Mouse (Mus musculus) urinary bladder, postnatal 10 days (tissue): ENCODE measurements around the gene Ap5z1.

Experiments used
- DNase-seq: peaks from one replicate; pipeline ENCODE4 v3.0.0; 2022; ENCODE audit warnings: low spot score

Ap5z1 gene

DNA sequence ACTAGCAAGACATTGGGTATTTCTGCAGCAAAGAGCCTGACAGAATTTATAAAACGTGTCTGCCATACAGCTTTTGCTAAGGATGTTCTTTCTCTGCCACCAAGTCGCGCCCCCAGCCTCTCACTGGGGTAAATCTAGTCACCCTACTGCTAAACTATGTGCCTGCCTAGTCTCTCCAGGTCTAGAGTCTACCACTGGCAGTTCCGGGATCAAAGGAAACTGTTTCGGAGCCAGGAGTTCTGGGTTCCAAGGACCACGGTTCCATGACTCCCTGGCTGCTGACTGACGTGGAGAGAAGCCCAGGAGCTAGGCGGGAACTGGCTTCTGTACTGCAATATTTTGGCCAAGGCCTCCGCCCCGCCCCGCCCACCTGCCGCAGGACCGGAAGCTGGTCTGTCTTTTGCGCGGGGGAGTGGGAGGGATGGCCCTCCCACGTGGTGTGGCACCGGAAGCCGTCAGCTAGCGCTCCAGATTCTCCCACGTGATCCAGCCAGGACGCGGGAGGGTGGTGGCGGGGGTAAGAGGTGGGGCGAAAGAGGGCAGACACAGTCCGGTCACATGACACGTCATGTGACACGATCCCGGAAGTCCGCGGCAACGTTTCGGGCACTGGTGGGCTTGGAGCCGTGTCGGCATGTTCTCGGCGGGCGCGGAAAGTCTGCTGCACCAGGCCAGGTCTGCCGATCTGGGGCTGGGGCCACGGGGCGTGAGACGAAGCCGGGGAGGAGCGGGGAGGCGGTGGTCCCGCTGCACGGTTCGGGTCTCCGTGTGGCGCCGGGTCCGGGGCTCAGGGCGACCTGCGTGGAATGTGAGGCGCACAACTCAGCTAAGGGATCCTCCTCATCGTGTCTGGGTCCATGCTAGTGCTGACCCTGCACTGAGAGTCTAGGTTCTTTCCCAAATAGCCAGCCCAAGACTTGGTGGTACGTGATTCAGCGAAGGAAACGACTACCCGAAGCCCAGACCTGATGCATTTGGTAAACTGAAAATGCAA is at the start of gene Ap5z1:
Ap5z1 (plus strand) TSS at position 484 of the 994 bp plus-strand sequence.
- DNase-seq = peak; percentile 84

DNA sequence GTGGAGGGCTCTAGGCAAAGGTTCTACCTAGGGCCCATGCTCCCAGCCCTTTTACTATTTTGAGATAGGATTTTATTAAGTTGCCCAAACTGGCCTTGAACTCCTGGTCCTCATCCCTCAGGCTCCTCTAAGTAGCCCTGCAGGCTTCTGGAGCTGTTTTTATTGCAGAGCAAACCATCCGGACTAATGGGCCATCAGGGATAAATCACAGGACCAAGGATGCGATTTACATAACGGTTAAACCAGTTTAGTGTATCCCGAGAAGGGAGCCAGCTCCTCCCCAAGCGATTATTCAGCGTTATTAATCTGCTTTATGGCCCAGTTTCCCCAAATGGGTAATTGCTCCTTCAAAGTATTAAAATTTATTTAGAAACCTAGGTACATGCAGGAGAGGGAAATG is 48.3 kb upstream of the Ap5z1 start:
- no peak for DNase-seq

DNA sequence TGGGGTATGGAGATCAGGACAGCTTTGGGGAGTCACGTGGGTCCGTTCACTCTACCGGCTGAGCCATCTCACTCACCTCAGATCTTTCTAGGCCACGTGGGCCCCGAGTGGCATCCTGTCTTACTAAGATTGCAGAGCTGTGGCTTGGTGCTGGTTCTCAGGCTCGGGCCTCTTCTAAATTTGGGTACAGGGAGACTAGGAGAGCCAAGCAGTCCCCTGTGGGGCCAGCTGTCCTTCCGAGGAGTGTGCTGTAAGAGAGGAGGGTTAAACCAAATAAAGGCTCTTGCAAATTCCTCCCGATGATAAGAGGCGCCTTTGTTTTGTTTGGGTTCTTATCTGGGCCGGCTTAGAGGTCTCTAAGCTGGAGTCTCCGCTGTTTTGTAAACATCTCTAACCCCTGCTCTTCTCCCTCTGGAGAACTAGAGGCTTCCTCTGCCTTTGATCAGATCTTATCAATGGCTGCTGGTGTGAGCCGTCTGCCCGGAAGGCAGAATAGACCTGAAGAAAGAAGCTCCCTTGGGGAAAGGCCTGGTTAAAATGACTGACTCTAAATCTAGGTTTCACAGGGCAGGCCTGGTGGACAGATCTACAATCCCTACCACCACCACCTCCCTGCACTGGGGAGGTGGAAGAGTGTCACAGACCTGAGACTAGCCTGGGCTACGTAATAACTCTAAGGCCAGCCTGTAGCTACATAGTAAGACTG is 47.5 kb upstream of the Ap5z1 start:
- DNase-seq = no peak

DNA sequence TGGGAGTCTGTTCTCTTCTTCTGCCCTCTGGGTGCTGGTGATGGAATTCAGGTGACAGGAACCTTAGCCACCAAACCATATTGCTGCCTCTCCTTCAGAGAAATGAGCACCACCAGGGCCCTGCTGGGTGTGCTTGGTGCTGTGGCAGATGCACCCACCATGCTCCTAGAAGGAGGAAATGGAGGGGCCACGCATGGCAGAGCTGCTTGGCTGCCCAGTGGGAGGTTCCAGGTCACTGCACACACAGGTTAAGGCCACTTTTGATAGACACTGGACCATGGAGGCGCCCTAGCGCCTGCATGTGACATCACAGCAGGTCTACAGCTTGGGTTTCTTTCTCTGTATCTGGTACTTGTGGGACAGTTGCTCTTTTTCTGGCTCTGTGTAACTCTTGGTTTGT is 46.6 kb upstream of the Ap5z1 start:
- no peak for DNase-seq

DNA sequence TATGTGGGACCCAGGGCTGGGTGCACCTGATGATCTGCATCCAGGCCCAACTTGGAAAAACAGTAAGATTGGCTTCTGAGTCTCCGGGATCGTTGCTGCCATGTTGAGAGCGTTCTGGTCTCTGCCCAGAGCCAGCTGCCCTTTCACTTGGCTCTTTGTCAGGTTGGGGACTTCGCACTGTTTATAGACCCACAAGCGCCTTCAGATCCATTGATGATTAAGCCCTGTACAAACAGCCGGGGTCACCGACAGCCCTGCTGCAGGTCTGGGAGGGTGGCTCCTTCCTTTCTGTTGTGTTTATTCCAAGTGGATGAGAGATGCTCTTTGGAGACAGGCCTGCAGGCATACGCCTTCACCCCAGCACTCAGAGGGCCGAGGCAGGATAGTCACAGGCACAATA is 45.9 kb upstream of the Ap5z1 start:
- no peak for DNase-seq

DNA sequence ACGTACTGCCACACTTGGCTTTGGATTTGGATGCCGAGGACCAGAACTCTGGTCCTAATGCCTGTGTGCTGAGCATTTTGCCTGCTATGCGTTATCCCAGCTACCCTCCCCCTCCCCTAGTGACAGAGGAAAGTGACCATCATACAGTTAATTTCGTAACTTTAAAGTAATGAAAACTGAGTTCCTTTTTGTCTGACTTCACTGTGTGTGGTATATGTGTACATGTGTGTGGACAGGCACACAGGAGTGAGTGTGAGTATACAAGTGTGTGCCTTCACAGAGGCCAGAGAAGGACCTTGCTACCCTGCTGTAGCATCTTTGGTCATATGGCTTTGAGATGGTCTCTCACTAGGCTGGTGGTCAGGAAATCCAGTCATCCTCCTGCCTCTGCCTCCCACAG is 45.3 kb upstream of the Ap5z1 start:
- no peak for DNase-seq

DNA sequence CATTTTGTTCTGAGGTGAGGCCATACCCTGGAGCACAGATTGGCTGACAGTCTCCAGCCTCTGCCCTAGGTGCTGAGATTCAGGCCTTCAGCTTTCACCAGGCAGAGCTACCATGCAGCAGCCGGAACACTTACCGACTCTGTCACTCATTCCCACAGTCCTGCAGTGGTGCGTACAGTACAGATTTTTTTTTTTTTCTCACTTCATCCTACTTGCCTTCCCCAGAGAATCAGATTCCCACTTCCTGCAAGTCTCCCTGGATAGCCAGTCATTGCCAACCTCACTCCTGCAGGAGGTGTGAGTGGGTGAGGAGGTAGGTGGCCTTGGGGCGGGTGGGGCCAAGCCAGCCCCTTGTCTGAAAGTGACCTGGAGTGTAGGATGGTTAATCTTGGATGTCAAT is 43.4 kb upstream of the Ap5z1 start:
- no peak for DNase-seq

DNA sequence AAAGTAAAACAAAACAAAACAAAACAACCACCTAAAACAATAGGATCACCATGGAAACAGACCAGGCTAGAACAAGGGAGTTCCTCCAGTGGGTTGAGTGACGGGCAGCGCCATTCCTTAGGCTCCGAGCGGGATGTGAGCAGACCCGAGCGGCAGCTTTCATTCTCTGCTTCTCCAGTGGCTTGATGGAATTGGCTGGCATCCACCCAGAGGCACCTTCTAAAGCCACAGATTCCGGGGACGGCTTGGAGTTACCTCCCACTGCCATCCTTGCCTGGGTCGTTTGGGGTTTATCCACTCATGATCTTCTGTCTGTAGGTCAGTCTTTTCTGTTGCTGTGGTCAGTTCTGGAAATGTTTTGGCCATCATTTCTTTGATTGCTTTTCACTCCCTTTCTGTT is 42.8 kb upstream of the Ap5z1 start:
- DNase-seq = no peak

DNA sequence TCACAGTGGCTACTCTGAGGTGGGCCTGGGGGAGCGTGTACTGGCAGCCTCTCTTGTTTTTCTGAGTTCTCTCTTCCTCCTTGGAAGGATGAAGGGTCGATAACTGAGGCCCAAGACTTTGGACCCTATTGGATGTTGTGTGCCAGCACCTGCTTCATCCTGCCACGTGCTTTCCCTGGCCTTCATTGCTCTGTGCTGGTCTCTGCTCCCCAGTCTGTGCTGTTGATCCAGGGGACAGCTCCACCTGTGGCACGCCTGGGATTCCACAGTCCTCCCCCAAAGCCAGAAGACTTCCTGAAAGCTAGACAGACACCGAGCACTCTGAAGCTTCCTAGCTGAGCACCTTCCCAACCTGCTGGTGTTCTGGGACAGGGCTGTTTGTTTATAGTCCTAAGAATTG is 41.9 kb upstream of the Ap5z1 start:
- DNase-seq = no peak

DNA sequence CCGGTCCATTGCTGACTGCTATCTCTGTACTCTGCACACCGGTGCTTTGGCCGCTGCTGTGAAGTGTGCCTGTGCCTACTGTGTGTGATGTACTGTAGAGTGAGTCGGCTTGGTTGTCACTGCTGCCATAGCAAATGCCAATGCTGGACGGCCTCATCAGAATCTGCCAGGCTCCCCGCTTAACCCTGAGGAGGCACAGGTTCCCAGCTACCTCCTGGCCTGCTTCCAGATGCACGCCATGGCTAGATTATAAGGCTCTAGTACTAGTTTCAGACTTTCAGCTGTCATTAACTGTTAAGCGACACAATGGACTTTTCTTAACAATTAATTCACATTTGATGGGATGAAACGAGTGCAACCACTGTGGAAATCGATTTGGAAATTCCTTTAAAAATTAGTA is 40.6 kb upstream of the Ap5z1 start:
- DNase-seq = no peak

DNA sequence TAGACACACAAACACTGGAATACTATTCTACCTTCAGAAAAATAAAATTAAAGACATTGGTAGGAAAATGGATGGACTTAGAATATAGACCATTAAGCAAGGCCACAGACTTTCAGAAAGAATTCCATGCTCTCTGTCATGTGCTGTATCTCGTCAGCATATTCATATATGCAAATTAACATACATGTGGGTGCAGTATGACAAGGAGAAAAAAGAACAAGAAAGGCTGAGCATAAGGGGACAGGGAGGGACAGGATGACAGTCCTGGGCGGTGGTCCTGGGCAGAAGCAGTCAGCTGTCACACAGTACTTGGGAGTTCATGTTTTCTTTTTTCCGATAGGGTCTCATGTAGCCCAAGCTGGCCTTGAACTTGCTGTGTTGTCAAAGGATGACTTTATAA is 40.0 kb upstream of the Ap5z1 start:
- DNase-seq = no peak

DNA sequence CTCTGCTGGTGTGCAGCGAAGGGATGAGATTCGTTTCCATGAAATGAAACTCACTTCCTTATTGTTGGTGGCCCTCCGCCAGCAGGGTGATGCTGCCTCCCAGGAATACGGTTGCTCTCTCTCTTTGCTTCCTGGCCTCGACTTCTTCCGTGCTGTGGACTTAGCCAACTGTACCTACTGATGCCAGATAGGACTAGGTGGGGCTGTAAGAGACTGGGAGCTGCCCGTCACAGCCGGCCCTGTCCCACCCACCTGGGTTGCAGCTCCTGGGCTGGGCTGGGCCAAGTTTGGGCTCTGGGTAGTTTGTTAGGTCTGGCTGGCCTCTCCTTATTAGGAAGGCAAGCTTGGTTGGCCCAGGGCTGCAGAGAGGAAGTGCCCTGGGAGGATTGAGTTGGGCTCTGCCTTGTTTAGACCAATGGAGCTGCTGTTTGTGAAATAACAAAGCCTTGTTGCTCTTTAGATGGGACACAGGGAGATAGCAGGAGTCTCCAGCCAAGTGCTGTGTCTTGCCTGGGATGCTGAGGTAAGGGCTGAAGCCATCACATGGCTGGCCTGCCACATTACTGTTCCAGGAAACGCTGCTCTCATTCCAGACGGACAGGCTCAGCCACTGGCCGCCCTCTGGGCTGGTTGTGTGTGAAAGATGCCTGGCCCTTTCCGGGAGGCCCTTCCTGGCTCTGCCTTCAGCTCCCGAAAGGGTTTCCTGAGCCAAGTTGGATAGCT is 39.0 kb upstream of the Ap5z1 start:
- peak; percentile 26 for DNase-seq

DNA sequence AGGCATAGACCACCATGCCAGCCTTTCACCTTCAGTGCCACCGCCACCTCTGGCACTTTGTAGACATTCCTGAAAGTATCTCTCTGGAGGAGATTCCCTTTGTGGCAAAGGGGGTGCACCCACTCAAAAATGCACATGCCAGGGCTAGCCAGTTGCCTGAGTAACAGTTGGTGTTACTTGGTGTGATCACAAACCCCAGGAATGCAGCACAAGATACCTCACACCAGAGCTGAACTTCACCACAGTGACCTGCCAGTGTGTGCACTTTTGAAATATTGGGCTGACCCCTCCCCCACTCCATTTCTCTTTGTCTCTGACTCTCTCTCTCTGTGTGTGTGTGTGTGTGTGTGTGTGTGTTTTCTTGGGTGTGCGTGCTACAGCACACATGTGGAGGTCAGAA is 37.3 kb upstream of the Ap5z1 start:
- DNase-seq = no peak

DNA sequence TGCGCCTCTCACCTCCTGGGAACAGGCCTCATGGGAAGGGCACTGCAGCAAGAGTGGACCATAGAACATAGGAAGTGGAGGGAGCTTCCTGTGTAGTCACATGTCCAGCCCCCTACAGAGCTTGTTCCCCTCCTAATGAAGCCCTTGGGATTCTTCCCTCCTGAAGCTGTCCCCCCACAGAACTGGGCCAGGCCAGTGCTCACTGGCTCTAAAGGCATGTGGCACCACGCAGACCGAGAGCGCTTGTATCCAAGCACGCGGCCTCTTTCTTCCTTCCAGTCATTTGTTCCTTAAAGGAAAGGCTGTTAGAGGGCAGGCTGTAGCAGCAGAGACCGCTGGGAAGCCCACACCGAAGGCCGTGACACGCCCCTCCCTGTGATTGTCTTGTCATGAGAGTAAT is 35.9 kb upstream of the Ap5z1 start:
- no peak for DNase-seq

DNA sequence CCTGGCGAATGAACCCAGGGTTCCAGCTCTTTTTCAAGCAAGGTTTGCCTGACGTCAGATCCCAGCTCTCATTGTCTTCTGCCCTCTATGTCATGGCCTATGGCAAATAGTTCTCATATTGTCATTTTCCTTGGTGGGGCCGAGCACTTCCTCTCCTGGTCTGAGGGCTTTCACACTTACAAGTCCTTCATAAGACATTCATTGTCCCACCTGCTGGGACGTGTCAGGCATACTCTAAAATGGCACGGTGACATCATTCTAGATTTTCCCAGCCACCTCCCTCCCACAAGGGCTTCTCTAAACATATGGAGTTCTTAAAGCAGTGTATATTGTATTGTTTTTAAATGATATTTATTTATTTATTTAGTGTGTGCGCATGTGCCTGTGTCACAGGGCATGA is 35.1 kb upstream of the Ap5z1 start:
- no peak for DNase-seq

DNA sequence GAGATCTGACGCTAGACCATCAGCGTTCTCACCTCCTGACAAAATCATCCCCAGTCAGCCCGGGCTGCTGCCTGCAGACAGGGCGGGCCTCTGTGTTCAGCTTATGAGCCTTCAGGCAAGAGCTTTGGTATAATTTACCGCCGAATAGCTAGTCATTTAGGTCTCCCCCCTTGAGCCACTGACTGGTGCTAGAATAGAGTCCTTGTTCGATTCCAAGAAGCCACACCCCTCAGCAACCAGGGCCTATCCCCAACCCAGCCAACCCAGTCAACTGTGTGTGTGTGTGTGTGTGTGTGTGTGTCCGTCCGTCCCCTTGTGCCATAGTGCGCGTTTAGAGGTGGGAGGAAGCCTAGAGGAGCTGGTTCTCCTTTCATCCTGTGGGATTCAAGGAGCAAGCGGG is 32.7 kb upstream of the Ap5z1 start:
- DNase-seq = no peak

DNA sequence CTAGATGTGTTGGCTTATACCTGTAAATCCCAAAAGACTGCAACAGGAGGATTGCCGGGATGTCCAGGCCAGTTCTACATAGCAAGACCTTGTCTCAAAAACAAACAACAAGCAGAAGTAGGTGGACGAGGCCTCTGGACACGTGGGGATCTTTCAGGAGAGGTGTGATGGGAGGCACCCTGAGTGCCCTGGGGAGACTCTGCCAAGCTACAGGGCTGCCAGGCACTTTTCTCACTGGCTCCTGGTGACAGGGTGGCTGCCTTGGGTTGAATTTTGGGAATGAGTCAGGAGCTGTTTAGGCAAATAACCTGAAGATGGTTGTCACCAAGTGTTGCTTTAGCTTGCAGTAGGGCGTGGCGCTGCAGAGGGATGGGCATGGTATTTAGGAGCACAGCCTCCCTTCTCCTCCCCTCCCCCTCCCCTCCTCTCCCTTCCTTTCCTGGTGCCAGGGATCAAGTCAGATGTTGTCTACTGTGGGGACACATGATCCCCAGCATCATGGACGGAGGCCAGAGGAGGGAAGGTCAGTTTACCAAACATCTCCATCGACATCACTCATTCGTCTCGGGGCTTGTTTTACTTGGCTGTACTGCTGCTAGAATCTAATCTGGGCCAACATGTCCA is 31.8 kb upstream of the Ap5z1 start:
- no peak for DNase-seq

DNA sequence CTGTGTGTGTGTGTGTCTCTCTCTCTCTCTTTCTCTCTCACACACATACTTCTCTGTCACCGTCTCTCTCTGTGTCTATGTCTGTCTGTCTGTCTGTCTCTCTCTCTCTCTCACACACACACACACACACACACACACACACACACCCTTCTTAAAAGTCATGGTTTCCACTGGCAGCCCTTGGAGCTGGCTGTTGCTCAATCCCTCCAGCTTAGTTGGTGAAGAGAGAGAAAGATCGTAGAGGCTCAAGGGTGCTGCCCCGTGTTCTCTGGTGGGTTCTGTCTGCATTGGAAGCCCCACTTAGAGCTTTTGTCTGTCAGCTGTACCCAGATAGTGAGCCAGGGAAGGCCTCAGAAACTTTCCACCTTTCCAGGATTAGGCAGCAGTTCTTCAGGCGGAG is 31.0 kb upstream of the Ap5z1 start:
- DNase-seq = no peak

DNA sequence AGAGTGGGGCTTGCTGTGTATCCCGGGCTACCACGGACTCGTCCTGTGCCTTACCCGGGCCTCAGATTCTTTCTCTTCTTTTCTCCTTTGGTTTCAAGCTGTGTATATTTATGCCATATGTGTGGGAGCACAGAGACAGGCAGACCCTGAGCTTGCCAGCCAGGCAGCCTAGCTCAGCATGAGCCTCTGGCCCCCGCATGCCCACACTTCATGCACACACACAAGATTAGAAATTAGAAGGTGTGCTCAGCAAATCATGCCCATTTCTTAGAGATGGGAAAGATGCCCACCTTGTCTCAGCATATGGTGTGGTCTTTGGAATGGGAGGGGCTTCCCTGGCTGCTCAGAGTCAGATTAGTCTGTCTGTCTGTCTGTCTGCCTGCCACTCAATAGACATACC is 29.7 kb upstream of the Ap5z1 start:
- DNase-seq = no peak

DNA sequence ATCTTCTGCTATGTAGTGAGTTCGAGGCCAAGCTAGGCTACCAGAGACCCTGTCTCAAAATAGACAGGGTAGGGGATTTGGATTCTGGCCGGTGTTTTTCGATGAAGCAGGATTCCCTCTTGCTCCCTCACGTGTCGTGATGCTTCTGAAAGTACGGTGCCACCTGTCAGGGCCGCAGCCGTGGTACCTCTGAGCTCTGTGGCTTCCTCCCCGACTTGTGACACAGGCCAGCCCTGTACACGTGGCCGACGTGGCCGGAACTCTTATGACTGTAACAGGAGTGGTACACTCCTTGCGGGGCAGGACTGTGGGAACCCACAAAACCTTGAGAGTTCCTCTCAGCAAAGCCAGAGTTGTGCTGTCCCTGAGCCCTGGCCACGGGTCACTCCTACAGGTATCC is 28.0 kb upstream of the Ap5z1 start:
- DNase-seq = no peak

DNA sequence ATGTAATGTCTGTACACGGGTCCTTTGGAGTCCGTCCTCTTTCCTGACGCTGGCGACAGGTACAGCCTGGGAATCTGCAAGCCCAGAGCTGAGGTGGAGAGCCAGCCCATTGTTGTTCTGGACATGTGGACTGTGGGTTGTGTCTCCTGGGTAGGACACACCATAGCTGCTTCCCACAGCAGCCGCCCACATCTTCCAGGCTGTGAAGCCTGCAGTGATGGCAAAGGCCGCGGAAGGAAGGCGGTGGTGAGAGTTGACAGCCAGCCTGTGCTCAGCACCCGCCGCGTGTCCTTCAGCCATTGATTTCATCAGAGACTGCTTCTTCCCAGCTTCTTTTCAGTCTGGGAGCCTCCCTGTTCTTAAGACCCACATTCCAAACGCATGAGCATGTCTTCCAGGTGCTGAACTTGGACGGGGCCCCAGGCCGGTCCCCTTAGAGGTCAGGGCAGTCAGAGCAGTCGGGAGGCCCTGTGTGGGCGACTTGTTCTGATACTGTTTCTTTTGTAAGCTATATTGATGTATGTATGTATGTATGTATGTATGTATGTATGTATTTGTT is 25.3 kb upstream of the Ap5z1 start:
- DNase-seq = no peak

DNA sequence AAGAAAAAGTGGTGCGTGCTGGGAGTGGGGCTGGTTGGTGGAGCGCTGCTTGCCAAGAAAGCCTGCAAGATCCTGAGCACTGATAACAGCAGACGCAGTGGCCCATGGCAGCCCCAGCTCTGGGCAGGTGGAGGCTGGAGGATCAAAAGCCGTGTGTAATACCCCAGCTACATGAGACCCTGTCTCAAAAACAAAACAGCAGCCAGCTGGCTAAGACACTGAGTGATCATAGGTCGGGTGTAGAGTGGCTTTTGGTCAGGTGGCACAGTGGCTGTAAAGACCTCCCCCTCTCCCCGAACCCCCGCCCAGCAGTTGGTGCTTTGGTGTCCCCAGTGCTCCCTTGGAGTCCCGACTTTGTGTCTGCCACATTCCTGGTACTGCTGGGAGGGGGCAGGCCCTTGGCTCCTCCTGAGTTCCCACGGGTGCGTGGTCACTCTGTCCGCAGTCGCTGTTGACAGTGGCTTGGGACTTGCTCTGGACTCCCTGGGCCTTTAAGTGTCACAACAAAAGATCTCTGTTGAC is 23.8 kb upstream of the Ap5z1 start:
- no peak for DNase-seq
